Mouse (Mus musculus) lung, adult 2 months (tissue): ENCODE results near the gene Tmeff1. TPM values are rescaled to one million over a fixed set of nuclear protein-coding genes. Genes with fewer than 3 reads are reported as not detected.
"Not testable (repeated sequence)": the region's sequence is repeated elsewhere in the genome, so short reads cannot be mapped to it uniquely, and the experiment has no call there.

Experiments
- DNase-seq: peaks from one replicate; pipeline ENCODE4 v3.0.0; 2022
- H3K4me1 ChIP-seq: fragments of 200-500 bp; 2 replicates; pipeline ENCODE4 v1.6.1; 2011; ENCODE audit warnings: low read length; ENCODE audit not compliant: control insufficient read depth, insufficient read depth
- H3K4me3 ChIP-seq: fragments of 200-500 bp; replicated peaks from 2 replicates; pipeline ENCODE3; 2011; ENCODE audit warnings: low read depth, mild to moderate bottlenecking, control low read depth, low read length; ENCODE audit errors: extremely low read depth
- CTCF ChIP-seq: fragments of 200-500 bp; IDR thresholded peaks from 2 replicates; pipeline ENCODE4 v1.5.1; 2011; ENCODE audit warnings: mild to moderate bottlenecking, low read length, control low read depth; ENCODE audit not compliant: insufficient read depth
- POLR2A ChIP-seq: fragments of 200-500 bp; IDR thresholded peaks from 2 replicates; pipeline ENCODE4 v1.6.1; 2011; ENCODE audit warnings: low read depth, mild to moderate bottlenecking, control low read depth, low read length, borderline replicate concordance; ENCODE audit errors: extremely low read depth
- WGBS: fragments of 180-500 bp; shearing (Covaris S2); methylation state at CpG from one replicate; pipeline ENCODE4 v1.1.7; 2018; 5-methylcytosine and 5-hydroxymethylcytosine counted together
- polyA plus RNA-seq: library from polyadenylated mRNA; depleted of rRNA; stranded (reverse); fragments of >200 nt; gene quantifications from 2 replicates; pipeline ENCODE4 v1.2.3, GENCODE M21; 2012

The Tmeff1 gene
- polyA plus RNA-seq, 1 experiment, result 20.8 TPM

DNA sequence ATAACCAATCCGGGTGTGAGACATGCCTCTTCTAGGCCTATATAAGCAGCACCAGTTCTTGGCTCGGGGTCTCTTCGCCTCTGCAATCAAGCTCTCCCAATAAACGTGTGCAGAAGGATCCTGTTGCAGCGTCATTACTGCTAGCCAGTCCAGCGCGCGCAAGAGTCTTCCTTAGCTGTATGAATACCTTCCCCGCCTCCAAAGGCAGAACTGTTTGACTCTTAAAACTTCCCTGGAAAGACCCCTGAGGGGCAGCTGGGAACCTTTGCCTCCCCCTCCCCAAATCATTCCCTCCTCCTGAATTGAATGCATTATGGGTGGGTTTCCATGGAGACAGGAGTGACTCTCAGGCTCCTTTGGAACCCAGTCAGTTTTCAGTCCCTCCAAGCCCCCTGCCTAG, 93.8 kb downstream of the Tmeff1 start:
- no peak for DNase-seq
- WGBS, result 96% methylated on average over 9 of the region's 9 CpGs
- TF ChIP-seq CTCF (no peak), POLR2A (no peak)
- Histone ChIP-seq H3K4me3 (no peak overlapping the region), H3K4me1 (0 out of 2 replicates have a peak, but pooled peaks cover 2% of the 10 kb centered on the region)

DNA sequence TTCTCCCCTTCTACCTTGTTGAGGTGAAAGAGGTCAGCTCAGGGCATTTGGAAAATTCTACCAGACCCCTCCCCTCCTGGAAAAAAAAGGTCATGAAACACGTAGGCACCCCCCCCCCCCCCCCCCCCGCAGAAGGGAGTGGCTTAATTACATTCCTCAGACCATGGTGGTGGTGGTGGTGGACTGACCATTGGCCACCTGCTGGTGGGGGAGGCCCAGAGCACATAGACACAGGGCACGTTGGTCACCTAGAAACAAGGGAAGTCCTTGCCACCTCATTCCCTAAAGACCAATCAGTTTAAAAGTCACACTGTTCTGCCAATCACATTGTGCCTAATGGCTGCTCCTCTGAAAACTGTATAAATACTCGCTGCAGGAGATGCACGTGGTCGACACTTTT, 94.8 kb downstream of the Tmeff1 start:
- not testable (repeated sequence) for H3K4me1 ChIP-seq, DNase-seq, H3K4me3 ChIP-seq
- WGBS, result 50% methylated on average over 5 of the region's 6 CpGs

DNA sequence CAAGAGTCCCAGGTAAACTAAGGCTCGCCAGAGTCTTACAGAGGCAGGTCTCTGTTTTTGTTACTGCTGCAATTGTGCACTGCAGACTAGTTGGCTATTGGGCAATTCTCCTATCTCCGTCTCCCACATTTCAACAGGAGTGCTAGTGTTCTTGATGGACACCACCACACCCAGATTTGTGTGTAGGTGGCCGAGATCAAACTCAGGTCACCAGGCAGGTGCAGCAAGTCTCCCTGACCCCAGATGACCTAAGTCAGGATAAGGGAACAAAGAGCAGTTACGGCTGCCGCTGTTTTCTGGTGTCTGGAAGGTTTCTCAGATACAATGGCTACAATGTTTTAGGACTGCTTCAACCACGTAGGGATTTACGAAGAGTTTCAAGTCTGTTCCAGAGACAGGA, 95.2 kb downstream of the Tmeff1 start:
- 56% methylated on average over 7 of the region's 7 CpGs for WGBS
- H3K4me1 ChIP-seq, result 0 out of 2 replicates have a peak, but pooled peaks cover 2% of the 10 kb centered on the region

DNA sequence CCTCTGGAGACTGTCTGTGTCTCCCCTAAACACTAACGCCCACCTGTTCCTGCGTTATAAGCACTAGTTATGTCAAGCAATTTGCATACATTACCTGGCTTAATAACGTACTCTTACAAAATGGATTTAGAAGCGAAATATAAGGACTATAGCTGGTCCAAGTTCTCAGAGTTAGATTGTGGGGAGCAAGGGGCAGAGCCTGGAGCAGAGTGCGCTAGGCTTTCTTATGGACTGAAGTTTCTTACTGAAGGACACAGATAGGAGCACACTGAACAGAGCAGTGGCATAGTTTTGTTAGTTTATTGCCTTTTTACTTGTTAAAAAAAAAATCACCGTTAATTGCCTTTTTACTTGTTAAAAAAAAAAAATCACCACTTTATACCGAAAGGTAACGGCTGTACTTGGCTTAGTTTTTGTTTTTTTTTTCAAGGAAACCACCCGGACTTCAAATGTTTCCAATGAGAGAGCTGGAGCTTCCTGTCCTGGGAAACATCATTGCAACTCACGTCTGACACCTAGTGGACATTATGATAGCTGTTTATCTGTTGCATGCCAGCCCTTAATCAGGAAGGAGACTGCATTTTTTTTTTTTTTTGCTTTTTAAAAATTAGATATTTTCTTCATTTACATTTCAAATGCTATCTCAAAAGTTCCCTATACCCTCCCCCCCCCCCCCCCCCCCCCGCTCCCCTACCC, 95.8 kb downstream of the Tmeff1 start:
- Histone ChIP-seq H3K4me1 (0 out of 2 replicates have a peak, but pooled peaks cover 2% of the 10 kb centered on the region), H3K4me3 (no peak overlapping the region)
- no peak for DNase-seq
- 34% methylated on average over 10 of the region's 11 CpGs for WGBS
- no peak for TF ChIP-seq POLR2A
- peak; percentile 33; the same call in 1 of the 2 replicates for TF ChIP-seq CTCF

More for the DNA sequence above, 95.2 kb downstream of the Tmeff1 start:
- TF ChIP-seq POLR2A (no peak), CTCF (no peak)
- DNase-seq, result no peak
- H3K4me3 ChIP-seq, result no peak overlapping the region

GRCm38 (mm10) chr4:48683126-48683525, 98.2 kb downstream of the Tmeff1 start:
- no peak for TF ChIP-seq CTCF
- TF ChIP-seq POLR2A, result no peak

GRCm38 (mm10) chr4:48683633-48684209, 98.7 kb downstream of the Tmeff1 start:
- WGBS, result 91% methylated on average over 18 of the region's 21 CpGs
- not testable (repeated sequence) for H3K4me1 ChIP-seq, DNase-seq, H3K4me3 ChIP-seq

More at GRCm38 (mm10) chr4:48683126-48683525, 98.2 kb downstream of the Tmeff1 start:
- no peak for DNase-seq
- Histone ChIP-seq H3K4me3 (no peak overlapping the region), H3K4me1 (0 out of 2 replicates have a peak, but pooled peaks cover 2% of the 10 kb centered on the region)
- WGBS, result 92% methylated on average over 8 of the region's 8 CpGs

GRCm38 (mm10) chr4:48684593-48685187, 99.7 kb downstream of the Tmeff1 start:
- 0 out of 2 replicates have a peak, but pooled peaks cover 2% of the 10 kb centered on the region for H3K4me1 ChIP-seq
- no peak for DNase-seq
- no peak for TF ChIP-seq CTCF
- TF ChIP-seq POLR2A, result no peak
- H3K4me3 ChIP-seq, result no peak overlapping the region
- WGBS, result 37% methylated on average over 7 of the region's 7 CpGs

DNA sequence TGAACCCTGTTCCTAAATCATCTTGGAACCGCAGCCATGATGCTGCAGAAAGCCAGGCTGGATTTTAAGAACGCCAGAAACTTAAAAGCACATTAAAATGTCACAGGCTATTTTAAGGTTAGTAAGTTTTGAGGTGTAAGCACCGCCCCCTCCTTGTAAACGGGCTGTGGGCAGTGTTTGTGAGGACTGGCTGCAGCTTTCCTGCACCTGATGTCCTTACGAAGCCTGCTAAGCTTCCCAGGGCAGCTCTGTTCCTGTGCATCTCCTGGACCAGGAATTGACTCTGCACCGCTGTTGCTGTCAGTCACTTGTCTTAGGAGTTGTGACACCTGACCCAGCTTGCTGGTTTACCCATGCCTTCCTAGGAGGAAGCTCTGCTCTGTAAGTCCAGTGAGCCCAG, 103.2 kb downstream of the Tmeff1 start:
- H3K4me1 ChIP-seq, result no peaks in the 10 kb centered on the region
- no peak for DNase-seq
- WGBS, result 73% methylated on average over 6 of the region's 6 CpGs

DNA sequence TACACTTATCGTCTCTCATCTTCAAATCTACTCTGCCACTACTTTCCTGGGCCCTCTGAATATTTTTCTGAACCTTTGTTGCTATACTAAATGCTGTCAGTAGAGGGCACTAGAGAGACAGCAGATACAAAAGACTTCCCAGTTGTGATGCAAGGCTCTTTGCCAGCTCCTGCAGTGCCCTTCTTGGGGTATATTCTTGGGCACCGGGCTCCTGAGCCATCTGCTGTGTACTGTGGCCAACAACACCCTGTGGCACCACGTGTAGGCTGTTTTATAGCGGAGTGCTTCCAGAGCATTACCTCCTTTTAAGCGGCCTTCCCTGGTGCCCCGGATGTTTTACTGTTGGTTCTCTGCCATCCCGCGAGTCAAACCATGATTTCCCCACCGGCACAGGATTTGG, 105.7 kb downstream of the Tmeff1 start:
- no peak for DNase-seq

More for the DNA sequence above, 103.2 kb downstream of the Tmeff1 start:
- H3K4me3 ChIP-seq, result no peak overlapping the region
- TF ChIP-seq CTCF (no peak), POLR2A (no peak)

More for the DNA sequence above, 105.7 kb downstream of the Tmeff1 start:
- 73% methylated on average over 9 of the region's 9 CpGs for WGBS
- H3K4me3 ChIP-seq, result no peak overlapping the region
- no peaks in the 10 kb centered on the region for H3K4me1 ChIP-seq
- TF ChIP-seq POLR2A (no peak), CTCF (peak; percentile 15; the same call in 1 of the 2 replicates)
